Mouse (Mus musculus) embryonic facial prominence, embryonic 13.5 days (tissue): ENCODE measurements around the gene Vmn2r30. TPM values are rescaled to one million over a fixed set of nuclear protein-coding genes. Genes with fewer than 3 reads are reported as not detected.
"Not testable (repeated sequence)": the region's sequence is repeated elsewhere in the genome, so short reads cannot be mapped to it uniquely, and the experiment has no call there.

ENCODE experiments used
- ATAC-seq: fragments of 200-750 bp; cut with Nextera tagmentation; 2 replicates; pipeline ENCODE4 v1.8.0; 2017; ENCODE audit warnings: low read depth; ENCODE audit not compliant: insufficient number of reproducible peaks, insufficient read depth, low FRiP score, low TSS enrichment
- H3K27ac ChIP-seq: fragments of 300-500 bp; sonication (generic); 2 replicates; pipeline ENCODE4 v1.5.1; 2015; ENCODE audit warnings: moderate library complexity, mild to moderate bottlenecking, inconsistent platforms
- H3K27me3 ChIP-seq: fragments of 300-500 bp; sonication (generic); 2 replicates; pipeline ENCODE4 v1.6.1; 2015; ENCODE audit warnings: mild to moderate bottlenecking, inconsistent platforms
- H3K36me3 ChIP-seq: fragments of 300-500 bp; sonication (generic); 2 replicates; pipeline ENCODE4 v1.6.1; 2015; ENCODE audit warnings: mild to moderate bottlenecking, inconsistent platforms
- H3K4me1 ChIP-seq: fragments of 300-500 bp; sonication (generic); 2 replicates; pipeline ENCODE4 v1.6.1; 2015; ENCODE audit warnings: inconsistent platforms
- H3K4me2 ChIP-seq: fragments of 300-500 bp; sonication (generic); 2 replicates; pipeline ENCODE4 v1.6.1; 2015; ENCODE audit warnings: moderate library complexity, mild to moderate bottlenecking, inconsistent platforms
- H3K4me3 ChIP-seq: fragments of 300-500 bp; sonication (generic); 2 replicates; pipeline ENCODE4 v1.5.1; 2015; ENCODE audit warnings: mild to moderate bottlenecking, inconsistent platforms
- H3K9ac ChIP-seq: fragments of 300-500 bp; sonication (generic); 2 replicates; pipeline ENCODE4 v1.6.1; 2015; ENCODE audit warnings: mild to moderate bottlenecking, inconsistent platforms
- H3K9me3 ChIP-seq: fragments of 300-500 bp; sonication (generic); 2 replicates; pipeline ENCODE4 v1.6.1; 2016; ENCODE audit warnings: inconsistent platforms
- WGBS: fragments of 180-500 bp; shearing (Covaris S2); methylation state at CpG from one replicate; pipeline ENCODE4 v1.1.7; 2015; ENCODE audit warnings: mixed read lengths; 5-methylcytosine and 5-hydroxymethylcytosine counted together
- microRNA-seq: library from miRNA; unstranded; fragments of <30 nt; microRNA quantifications from one replicate; pipeline ENCODE4, GENCODE M21; 2016
- polyA plus RNA-seq: library from polyadenylated mRNA; unstranded; fragments of >200 nt; fragmentation: Nextera tagmentation; extraction: Ambion mirVana; gene quantifications from 2 replicates; pipeline ENCODE4 v1.2.1, GENCODE M21; 2015

Gene Vmn2r30
- 0.04 TPM in 1 of 2 replicates, not detected in the other for polyA plus RNA-seq

- not testable (repeated sequence) for H3K36me3 ChIP-seq, H3K27ac ChIP-seq, H3K4me1 ChIP-seq, H3K9ac ChIP-seq, H3K4me2 ChIP-seq, H3K9me3 ChIP-seq, ATAC-seq, H3K27me3 ChIP-seq, H3K4me3 ChIP-seq
- 100% methylated on average over 1 of the region's 1 CpGs for WGBS
These were observed at the start of gene Vmn2r30 for GRCm38 (mm10) chr7:7337509-7337908. Gene Vmn2r30 (minus strand): TSS chr7:7337609.

- not testable (repeated sequence) for ATAC-seq, H3K27me3 ChIP-seq, H3K4me1 ChIP-seq, H3K36me3 ChIP-seq, H3K4me3 ChIP-seq, H3K9ac ChIP-seq, H3K9me3 ChIP-seq, H3K27ac ChIP-seq, H3K4me2 ChIP-seq
- 55% methylated on average over 12 of the region's 12 CpGs for WGBS
These were observed 37.0 kb upstream of the Vmn2r30 start, which contains the start of gene Gm45783 for GRCm38 (mm10) chr7:7374431-7374830. Gene Gm45783 (minus strand): TSS chr7:7374573.

GRCm38 (mm10) chr7:7295595-7295994, 41.8 kb downstream of the Vmn2r30 start:
- H3K4me1 ChIP-seq = 0 out of 2 replicates have a peak, but pooled peaks cover 8% of the 10 kb centered on the region
- peaks cover 44% of the 10 kb centered on the region for H3K36me3 ChIP-seq
- no peak overlapping the region for H3K9ac ChIP-seq
- no peak overlapping the region for H3K4me3 ChIP-seq
- no peak for ATAC-seq
- H3K4me2 ChIP-seq = no peak overlapping the region
- no peaks in the 10 kb centered on the region for H3K27me3 ChIP-seq
- WGBS = 82% methylated on average over 16 of the region's 16 CpGs
- H3K27ac ChIP-seq = no peak overlapping the region
- H3K9me3 ChIP-seq = no peaks in the 10 kb centered on the region

DNA sequence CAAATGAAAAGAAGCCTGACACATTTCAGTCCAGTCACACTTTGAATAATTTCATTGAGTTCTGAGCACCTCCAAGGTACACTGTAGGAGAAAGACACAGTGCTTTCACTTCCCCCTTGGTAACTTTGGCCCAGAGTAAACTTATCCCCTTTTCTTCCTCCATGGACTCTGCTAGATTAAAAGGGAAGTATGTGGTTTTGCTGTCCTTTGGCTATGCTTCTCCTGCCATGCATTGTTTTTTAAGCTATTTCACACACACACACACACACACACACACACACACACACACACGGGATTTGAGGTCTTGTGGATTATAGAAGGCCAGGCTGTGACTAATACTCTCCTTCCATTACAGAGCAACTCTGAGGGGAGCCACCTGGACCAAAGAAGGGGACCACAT, 56.0 kb downstream of the Vmn2r30 start:
- Histone ChIP-seq H3K9ac (no peak overlapping the region), H3K4me1 (no peaks in the 10 kb centered on the region), H3K4me2 (no peak overlapping the region), H3K4me3 (no peak overlapping the region), H3K27ac (no peak overlapping the region), H3K36me3 (peaks cover 30% of the 10 kb centered on the region), H3K9me3 (peaks cover 5% of the 10 kb centered on the region), H3K27me3 (no peaks in the 10 kb centered on the region)
- no peak for ATAC-seq
- 60% methylated on average over 1 of the region's 1 CpGs for WGBS

- H3K4me1 ChIP-seq, H3K9me3 ChIP-seq, H3K36me3 ChIP-seq, H3K27me3 ChIP-seq: not testable (repeated sequence)
- H3K4me3 ChIP-seq = peak within 1 kb of the TSS; percentile 35
- peak within 1 kb of the TSS; percentile 28 for H3K27ac ChIP-seq
- H3K9ac ChIP-seq = peak within 1 kb of the TSS; percentile 2
- WGBS = 38% methylated on average over 45 of the region's 45 CpGs
- peak; percentile 100 for ATAC-seq
- H3K4me2 ChIP-seq = peak within 1 kb of the TSS; percentile 37
These were observed 59.3 kb downstream of the Vmn2r30 start, which contains the start of gene Gm45844 for GRCm38 (mm10) chr7:7277966-7278567. Gene Gm45844 (minus strand): TSS chr7:7278289.

- H3K4me2 ChIP-seq = peak overlapping the region; percentile 37
- not testable (repeated sequence) for H3K36me3 ChIP-seq, H3K27me3 ChIP-seq, H3K9me3 ChIP-seq, H3K4me1 ChIP-seq
- WGBS = 46% methylated on average over 24 of the region's 24 CpGs
- H3K27ac ChIP-seq = peak overlapping the region; percentile 28
- peak overlapping the region; percentile 2 for H3K9ac ChIP-seq
- ATAC-seq = peak; percentile 50; the same call in 1 of the 2 replicates
- peak overlapping the region; percentile 35 for H3K4me3 ChIP-seq
These were observed 59.9 kb downstream of the Vmn2r30 start for GRCm38 (mm10) chr7:7277556-7277955.

Small RNA genes within 50 kb of the gene (microRNA-seq; reads per million reads assigned to microRNA genes)
- not detected for gene Mir5620

Other genes with a start within 250 kb of the Vmn2r30 start
- 13.1 and 14.1 TPM in 2 replicates for gene Zfp954, start 216.1 kb downstream of the Vmn2r30 start, polyA plus RNA-seq
- 2.2 and 3.5 TPM in 2 replicates for gene Zfp773, start 200.9 kb downstream of the Vmn2r30 start, polyA plus RNA-seq
- gene Zfp418, start 166.3 kb downstream of the Vmn2r30 start, polyA plus RNA-seq = 3.5 and 3.7 TPM in 2 replicates
- gene Zfp772, start 127.6 kb downstream of the Vmn2r30 start, polyA plus RNA-seq = 8.9 and 11.9 TPM in 2 replicates
- 1.7 and 1.8 TPM in 2 replicates for gene Vmn2r29, start 90.3 kb downstream of the Vmn2r30 start, polyA plus RNA-seq
- gene Gm45844, start 59.3 kb downstream of the Vmn2r30 start, polyA plus RNA-seq = 3.3 and 7.6 TPM in 2 replicates
- 44.1 and 49.8 TPM in 2 replicates for gene Clcn4, start 36.8 kb downstream of the Vmn2r30 start, polyA plus RNA-seq
- gene Gm45783, start 37.0 kb upstream of the Vmn2r30 start, polyA plus RNA-seq = not detected in 2 replicates
- gene Vmn2r31, start 62.1 kb upstream of the Vmn2r30 start, polyA plus RNA-seq = not detected in 2 replicates
- not detected in 2 replicates for gene Vmn2r32, start 142.4 kb upstream of the Vmn2r30 start, polyA plus RNA-seq
- gene Vmn2r33, start 229.2 kb upstream of the Vmn2r30 start, polyA plus RNA-seq = not detected in 2 replicates